Mouse (Mus musculus): ENCODE measurements around the gene St6galnac3. TPM values are rescaled to one million over a fixed set of nuclear protein-coding genes. Genes with fewer than 3 reads are reported as not detected.
"Not testable (repeated sequence)": the region's sequence is repeated elsewhere in the genome, so short reads cannot be mapped to it uniquely, and the experiment has no call there.

The St6galnac3 gene
- 48.1 and 48.6 TPM in 2 replicates for polyA plus RNA-seq (2015; fragmentation: Nextera tagmentation; extraction: Ambion mirVana)

- WGBS = 2% methylated on average over 56 of the region's 56 CpGs
- H3K9me3 ChIP-seq (replicated peaks) = no peaks in the 10 kb centered on the region
- H3K4me1 ChIP-seq = peaks cover 29% of the 10 kb centered on the region
- H3K4me2 ChIP-seq (replicated peaks) = peak within 1 kb of the TSS; percentile 83
- H3K9ac ChIP-seq = peak within 1 kb of the TSS; percentile 74
- no peaks in the 10 kb centered on the region for H3K27me3 ChIP-seq
- no peaks in the 10 kb centered on the region for H3K36me3 ChIP-seq
- H3K4me3 ChIP-seq (replicated peaks) = peak within 1 kb of the TSS; percentile 78
- H3K27ac ChIP-seq (replicated peaks) = peak within 1 kb of the TSS; percentile 86
- peak; percentile 95 for ATAC-seq (ENCODE audit: insufficient number of reproducible peaks, low FRiP score, low TSS enrichment, low read depth)
Observed at GRCm38 (mm10) chr3:153724701-153725668, at the start of gene St6galnac3. St6galnac3 (minus strand) TSS chr3:153725174.

GRCm38 (mm10) chr3:153774568-153774967, 49.6 kb upstream of the St6galnac3 start:
- Histone ChIP-seq H3K4me2 (replicated peaks) (no peak overlapping the region), H3K27ac (replicated peaks) (no peak overlapping the region), H3K36me3 (no peaks in the 10 kb centered on the region), H3K27me3 (no peaks in the 10 kb centered on the region), H3K4me3 (replicated peaks) (no peak overlapping the region), H3K9ac (no peak overlapping the region), H3K4me1 (no peaks in the 10 kb centered on the region), H3K9me3 (replicated peaks) (no peaks in the 10 kb centered on the region)
- WGBS = 84% methylated on average over 3 of the region's 3 CpGs
- ATAC-seq (ENCODE audit: insufficient number of reproducible peaks, low FRiP score, low TSS enrichment, low read depth) = no peak

GRCm38 (mm10) chr3:153771479-153771878, 46.5 kb upstream of the St6galnac3 start:
- H3K4me2 ChIP-seq (replicated peaks) = no peak overlapping the region
- H3K4me3 ChIP-seq (replicated peaks) = no peak overlapping the region
- no peaks in the 10 kb centered on the region for H3K27me3 ChIP-seq
- ATAC-seq (ENCODE audit: insufficient number of reproducible peaks, low FRiP score, low TSS enrichment, low read depth) = no peak
- H3K9ac ChIP-seq = no peak overlapping the region
- H3K36me3 ChIP-seq = no peaks in the 10 kb centered on the region
- H3K9me3 ChIP-seq (replicated peaks) = no peaks in the 10 kb centered on the region
- H3K4me1 ChIP-seq = no peaks in the 10 kb centered on the region
- H3K27ac ChIP-seq (replicated peaks) = no peak overlapping the region
- 75% methylated on average over 4 of the region's 4 CpGs for WGBS

- no peak overlapping the region for H3K4me3 ChIP-seq (replicated peaks)
- no peak overlapping the region for H3K9ac ChIP-seq
- no peak for ATAC-seq (ENCODE audit: insufficient number of reproducible peaks, low FRiP score, low TSS enrichment, low read depth)
- no peak overlapping the region for H3K27ac ChIP-seq (replicated peaks)
- no peak overlapping the region for H3K4me2 ChIP-seq (replicated peaks)
- 58% methylated on average over 7 of the region's 7 CpGs for WGBS
- no peaks in the 10 kb centered on the region for H3K36me3 ChIP-seq
- H3K9me3 ChIP-seq (replicated peaks) = no peaks in the 10 kb centered on the region
- no peaks in the 10 kb centered on the region for H3K27me3 ChIP-seq
- no peaks in the 10 kb centered on the region for H3K4me1 ChIP-seq
Observed at GRCm38 (mm10) chr3:153770573-153770972, 45.6 kb upstream of the St6galnac3 start.

GRCm38 (mm10) chr3:153769220-153769619, 44.2 kb upstream of the St6galnac3 start:
- no peak for ATAC-seq (ENCODE audit: insufficient number of reproducible peaks, low FRiP score, low TSS enrichment, low read depth)
- H3K4me3 ChIP-seq (replicated peaks) = no peak overlapping the region
- no peak overlapping the region for H3K4me2 ChIP-seq (replicated peaks)
- no peaks in the 10 kb centered on the region for H3K9me3 ChIP-seq (replicated peaks)
- H3K9ac ChIP-seq = no peak overlapping the region
- no peaks in the 10 kb centered on the region for H3K4me1 ChIP-seq
- H3K27ac ChIP-seq (replicated peaks) = no peak overlapping the region
- no peaks in the 10 kb centered on the region for H3K27me3 ChIP-seq
- 59% methylated on average over 5 of the region's 5 CpGs for WGBS
- no peaks in the 10 kb centered on the region for H3K36me3 ChIP-seq

GRCm38 (mm10) chr3:153765171-153765570, 40.2 kb upstream of the St6galnac3 start:
- Histone ChIP-seq H3K9me3 (replicated peaks) (no peaks in the 10 kb centered on the region), H3K4me2 (replicated peaks) (no peak overlapping the region), H3K4me1 (no peaks in the 10 kb centered on the region), H3K27me3 (no peaks in the 10 kb centered on the region), H3K4me3 (replicated peaks) (no peak overlapping the region), H3K27ac (replicated peaks) (no peak overlapping the region), H3K36me3 (no peaks in the 10 kb centered on the region), H3K9ac (no peak overlapping the region)
- ATAC-seq (ENCODE audit: insufficient number of reproducible peaks, low FRiP score, low TSS enrichment, low read depth) = no peak

GRCm38 (mm10) chr3:153764760-153765159, 39.8 kb upstream of the St6galnac3 start:
- H3K4me1 ChIP-seq = no peaks in the 10 kb centered on the region
- WGBS = 42% methylated on average over 5 of the region's 5 CpGs
- no peaks in the 10 kb centered on the region for H3K27me3 ChIP-seq
- no peak overlapping the region for H3K4me3 ChIP-seq (replicated peaks)
- no peak overlapping the region for H3K27ac ChIP-seq (replicated peaks)
- no peaks in the 10 kb centered on the region for H3K9me3 ChIP-seq (replicated peaks)
- no peak overlapping the region for H3K4me2 ChIP-seq (replicated peaks)
- ATAC-seq (ENCODE audit: insufficient number of reproducible peaks, low FRiP score, low TSS enrichment, low read depth) = no peak
- H3K9ac ChIP-seq = no peak overlapping the region
- H3K36me3 ChIP-seq = no peaks in the 10 kb centered on the region

- ATAC-seq (ENCODE audit: insufficient number of reproducible peaks, low FRiP score, low TSS enrichment, low read depth) = no peak
Observed at GRCm38 (mm10) chr3:153761171-153761570, 36.2 kb upstream of the St6galnac3 start.

GRCm38 (mm10) chr3:153759269-153759668, 34.3 kb upstream of the St6galnac3 start:
- Histone ChIP-seq H3K9me3 (replicated peaks) (no peaks in the 10 kb centered on the region), H3K27me3 (no peaks in the 10 kb centered on the region), H3K9ac (no peak overlapping the region), H3K36me3 (no peaks in the 10 kb centered on the region), H3K4me3 (replicated peaks) (no peak overlapping the region), H3K4me2 (replicated peaks) (no peak overlapping the region), H3K4me1 (peaks cover 4% of the 10 kb centered on the region; the same call in 1 of the 2 replicates), H3K27ac (replicated peaks) (no peak overlapping the region)
- ATAC-seq (ENCODE audit: insufficient number of reproducible peaks, low FRiP score, low TSS enrichment, low read depth) = no peak

More at GRCm38 (mm10) chr3:153761171-153761570, 36.2 kb upstream of the St6galnac3 start:
- H3K9ac ChIP-seq = no peak overlapping the region
- H3K36me3 ChIP-seq = no peaks in the 10 kb centered on the region
- H3K4me3 ChIP-seq (replicated peaks) = no peak overlapping the region
- no peak overlapping the region for H3K27ac ChIP-seq (replicated peaks)
- no peaks in the 10 kb centered on the region for H3K27me3 ChIP-seq
- H3K4me2 ChIP-seq (replicated peaks) = no peak overlapping the region
- peaks cover 4% of the 10 kb centered on the region; the same call in 1 of the 2 replicates for H3K4me1 ChIP-seq
- no peaks in the 10 kb centered on the region for H3K9me3 ChIP-seq (replicated peaks)
- WGBS = 80% methylated on average over 17 of the region's 17 CpGs

- ATAC-seq (ENCODE audit: insufficient number of reproducible peaks, low FRiP score, low TSS enrichment, low read depth) = no peak
- H3K27ac ChIP-seq (replicated peaks) = no peak overlapping the region
- H3K4me1 ChIP-seq = peaks cover 4% of the 10 kb centered on the region; the same call in 1 of the 2 replicates
- H3K9me3 ChIP-seq (replicated peaks) = no peaks in the 10 kb centered on the region
- WGBS = 100% methylated on average over 1 of the region's 2 CpGs
- H3K4me2 ChIP-seq (replicated peaks) = no peak overlapping the region
- H3K36me3 ChIP-seq = no peaks in the 10 kb centered on the region
- no peak overlapping the region for H3K4me3 ChIP-seq (replicated peaks)
- no peak overlapping the region for H3K9ac ChIP-seq
- no peaks in the 10 kb centered on the region for H3K27me3 ChIP-seq
Observed at GRCm38 (mm10) chr3:153756500-153756996, 31.6 kb upstream of the St6galnac3 start.

- not testable (repeated sequence) for ATAC-seq (ENCODE audit: insufficient number of reproducible peaks, low FRiP score, low TSS enrichment, low read depth)
- 80% methylated on average over 14 of the region's 14 CpGs for WGBS
Observed at GRCm38 (mm10) chr3:153755785-153756326, 30.9 kb upstream of the St6galnac3 start.

More at GRCm38 (mm10) chr3:153755785-153756326, 30.9 kb upstream of the St6galnac3 start:
- H3K4me1 ChIP-seq; H3K9ac ChIP-seq; H3K4me3 ChIP-seq (replicated peaks); H3K27me3 ChIP-seq; H3K36me3 ChIP-seq; H3K27ac ChIP-seq (replicated peaks); H3K9me3 ChIP-seq (replicated peaks); H3K4me2 ChIP-seq (replicated peaks): not testable (repeated sequence)

Measured in embryonic facial prominence, embryonic 15.5 days (tissue).